Mouse (Mus musculus): ENCODE measurements around the gene Zfp786. TPM values are rescaled to one million over a fixed set of nuclear protein-coding genes. Genes with fewer than 3 reads are reported as not detected.
"Not testable (repeated sequence)": the region's sequence is repeated elsewhere in the genome, so short reads cannot be mapped to it uniquely, and the experiment has no call there.

Gene Zfp786
- polyA plus RNA-seq (2016; fragmentation: Nextera tagmentation; extraction: Ambion mirVana), result 7.9 and 8.0 TPM in 2 replicates

- peak within 1 kb of the TSS; percentile 91 for H3K9ac ChIP-seq
- H3K9me3 ChIP-seq, result no peaks in the 10 kb centered on the region
- H3K36me3 ChIP-seq, result no peaks in the 10 kb centered on the region; the same call in 1 of the 2 replicates
- no peaks in the 10 kb centered on the region for H3K4me1 ChIP-seq
- H3K4me3 ChIP-seq, result peak within 1 kb of the TSS; percentile 84
- 2% methylated on average over 63 of the region's 64 CpGs for WGBS
- peak within 1 kb of the TSS; percentile 56 for H3K4me2 ChIP-seq (replicated peaks)
- H3K27me3 ChIP-seq, result no peaks in the 10 kb centered on the region
- H3K27ac ChIP-seq, result peak within 1 kb of the TSS; percentile 74
- peak; percentile 82 for ATAC-seq (ENCODE audit: insufficient number of reproducible peaks, insufficient read depth, low FRiP score, low TSS enrichment)
Observed at GRCm38 (mm10) chr6:47830104-47831078, at the start of gene Zfp786. TSS of gene Zfp786 (minus strand) at chr6:47830867.

GRCm38 (mm10) chr6:47880166-47880565 is 49.5 kb upstream of the Zfp786 start:
- Histone ChIP-seq H3K36me3 (peaks cover 51% of the 10 kb centered on the region), H3K27me3 (no peaks in the 10 kb centered on the region), H3K4me2 (replicated peaks) (0 out of 2 replicates have a peak overlapping the region, but pooled peaks have one; percentile 77), H3K4me1 (peaks cover 10% of the 10 kb centered on the region), H3K4me3 (no peak overlapping the region), H3K9ac (no peak overlapping the region), H3K9me3 (no peaks in the 10 kb centered on the region), H3K27ac (no peak overlapping the region)
- ATAC-seq (ENCODE audit: insufficient number of reproducible peaks, insufficient read depth, low FRiP score, low TSS enrichment), result no peak
- WGBS, result 94% methylated on average over 10 of the region's 10 CpGs

GRCm38 (mm10) chr6:47879049-47879716 is 48.5 kb upstream of the Zfp786 start:
- WGBS, result 60% methylated on average over 4 of the region's 4 CpGs
- Histone ChIP-seq H3K9me3 (no peaks in the 10 kb centered on the region), H3K4me3 (peak overlapping the region; percentile 93), H3K4me1 (peaks cover 10% of the 10 kb centered on the region), H3K4me2 (replicated peaks) (peak overlapping the region; percentile 77), H3K27ac (no peak overlapping the region), H3K9ac (peak overlapping the region; percentile 89), H3K36me3 (peaks cover 43% of the 10 kb centered on the region), H3K27me3 (no peaks in the 10 kb centered on the region)
- ATAC-seq (ENCODE audit: insufficient number of reproducible peaks, insufficient read depth, low FRiP score, low TSS enrichment), result no peak

- peaks cover 37% of the 10 kb centered on the region for H3K36me3 ChIP-seq
- no peaks in the 10 kb centered on the region for H3K9me3 ChIP-seq
- H3K27ac ChIP-seq, result peak overlapping the region; percentile 98; the same call in 1 of the 2 replicates
- H3K27me3 ChIP-seq, result no peaks in the 10 kb centered on the region
- WGBS, result 41% methylated on average over 3 of the region's 3 CpGs
- H3K4me2 ChIP-seq (replicated peaks), result peak overlapping the region; percentile 77
- H3K4me1 ChIP-seq, result peaks cover 10% of the 10 kb centered on the region
- H3K4me3 ChIP-seq, result peak overlapping the region; percentile 93
- peak overlapping the region; percentile 89 for H3K9ac ChIP-seq
- ATAC-seq (ENCODE audit: insufficient number of reproducible peaks, insufficient read depth, low FRiP score, low TSS enrichment), result no peak
Observed at GRCm38 (mm10) chr6:47878593-47878992, 47.9 kb upstream of the Zfp786 start.

- Histone ChIP-seq H3K27ac (peak overlapping the region; percentile 98), H3K4me2 (replicated peaks) (peak overlapping the region; percentile 77), H3K36me3 (peaks cover 32% of the 10 kb centered on the region), H3K9ac (peak overlapping the region; percentile 89), H3K4me1 (peaks cover 10% of the 10 kb centered on the region), H3K9me3 (no peaks in the 10 kb centered on the region), H3K27me3 (no peaks in the 10 kb centered on the region), H3K4me3 (peak overlapping the region; percentile 93)
- under 1% methylated on average over 11 of the region's 11 CpGs for WGBS
- no peak for ATAC-seq (ENCODE audit: insufficient number of reproducible peaks, insufficient read depth, low FRiP score, low TSS enrichment)
Observed at GRCm38 (mm10) chr6:47878133-47878514, 47.5 kb upstream of the Zfp786 start.

- Histone ChIP-seq H3K36me3 (peaks cover 27% of the 10 kb centered on the region), H3K4me3 (peak overlapping the region; percentile 93), H3K27ac (peak overlapping the region; percentile 98), H3K4me2 (replicated peaks) (peak overlapping the region; percentile 77), H3K9me3 (no peaks in the 10 kb centered on the region), H3K9ac (peak overlapping the region; percentile 89), H3K4me1 (peaks cover 10% of the 10 kb centered on the region), H3K27me3 (no peaks in the 10 kb centered on the region)
- under 1% methylated on average over 58 of the region's 71 CpGs for WGBS
- peak; percentile 94 for ATAC-seq (ENCODE audit: insufficient number of reproducible peaks, insufficient read depth, low FRiP score, low TSS enrichment)
Observed at GRCm38 (mm10) chr6:47877461-47878132, 46.9 kb upstream of the Zfp786 start.

GRCm38 (mm10) chr6:47877058-47877457 is 46.4 kb upstream of the Zfp786 start, which contains the start of gene Zfp282:
TSS of gene Zfp282 (plus strand) at chr6:47877204.
- Histone ChIP-seq H3K4me3 (peak within 1 kb of the TSS; percentile 93), H3K27me3 (no peaks in the 10 kb centered on the region), H3K36me3 (peaks cover 21% of the 10 kb centered on the region), H3K4me1 (peaks cover 10% of the 10 kb centered on the region), H3K9ac (peak within 1 kb of the TSS; percentile 89), H3K9me3 (no peaks in the 10 kb centered on the region), H3K4me2 (replicated peaks) (peak within 1 kb of the TSS; percentile 77), H3K27ac (peak within 1 kb of the TSS; percentile 98)
- WGBS, result 6% methylated on average over 9 of the region's 9 CpGs
- no peak for ATAC-seq (ENCODE audit: insufficient number of reproducible peaks, insufficient read depth, low FRiP score, low TSS enrichment)

- Histone ChIP-seq H3K4me3 (no peak overlapping the region), H3K9me3 (no peaks in the 10 kb centered on the region), H3K27ac (no peak overlapping the region), H3K9ac (no peak overlapping the region), H3K4me2 (replicated peaks) (no peak overlapping the region), H3K36me3 (no peaks in the 10 kb centered on the region), H3K4me1 (no peaks in the 10 kb centered on the region), H3K27me3 (no peaks in the 10 kb centered on the region)
- 84% methylated on average over 5 of the region's 5 CpGs for WGBS
- ATAC-seq (ENCODE audit: insufficient number of reproducible peaks, insufficient read depth, low FRiP score, low TSS enrichment), result no peak
Observed at GRCm38 (mm10) chr6:47872266-47872665, 41.6 kb upstream of the Zfp786 start.

GRCm38 (mm10) chr6:47857729-47858128 is 27.1 kb upstream of the Zfp786 start:
- not testable (repeated sequence) for H3K27me3 ChIP-seq; H3K4me3 ChIP-seq; H3K4me1 ChIP-seq; H3K9ac ChIP-seq; H3K27ac ChIP-seq; H3K4me2 ChIP-seq (replicated peaks); ATAC-seq (ENCODE audit: insufficient number of reproducible peaks, insufficient read depth, low FRiP score, low TSS enrichment); H3K9me3 ChIP-seq
- 88% methylated on average over 3 of the region's 3 CpGs for WGBS
- H3K36me3 ChIP-seq, result peaks cover 26% of the 10 kb centered on the region

- H3K4me1 ChIP-seq, result no peaks in the 10 kb centered on the region
- peaks cover 23% of the 10 kb centered on the region for H3K36me3 ChIP-seq
- no peak overlapping the region for H3K27ac ChIP-seq
- H3K4me2 ChIP-seq (replicated peaks), result no peak overlapping the region
- ATAC-seq (ENCODE audit: insufficient number of reproducible peaks, insufficient read depth, low FRiP score, low TSS enrichment), result no peak
- H3K4me3 ChIP-seq, result no peak overlapping the region
- H3K27me3 ChIP-seq, result no peaks in the 10 kb centered on the region
- H3K9me3 ChIP-seq, result no peaks in the 10 kb centered on the region
- WGBS, result 94% methylated on average over 6 of the region's 6 CpGs
- no peak overlapping the region for H3K9ac ChIP-seq
Observed at GRCm38 (mm10) chr6:47857241-47857640, 26.6 kb upstream of the Zfp786 start.

- Histone ChIP-seq H3K4me2 (replicated peaks) (no peak overlapping the region), H3K4me1 (no peaks in the 10 kb centered on the region), H3K9ac (no peak overlapping the region), H3K27me3 (no peaks in the 10 kb centered on the region), H3K9me3 (no peaks in the 10 kb centered on the region), H3K27ac (no peak overlapping the region), H3K4me3 (no peak overlapping the region), H3K36me3 (no peaks in the 10 kb centered on the region; the same call in 1 of the 2 replicates)
- ATAC-seq (ENCODE audit: insufficient number of reproducible peaks, insufficient read depth, low FRiP score, low TSS enrichment), result no peak
Observed at GRCm38 (mm10) chr6:47845779-47846178, 15.1 kb upstream of the Zfp786 start.
